Mouse (Mus musculus) E14TG2a.4 (cell line): ENCODE results near the gene Gmds.

Source experiments
- H3K27me3 ChIP-seq: 2 replicates; pipeline ENCODE4 v1.6.1; 2014; ENCODE audit warnings: low read length, control low read depth; ENCODE audit not compliant: insufficient read depth
- H3K36me3 ChIP-seq: 2 replicates; pipeline ENCODE4 v1.6.1; 2014; ENCODE audit warnings: low read length, control low read depth; ENCODE audit not compliant: insufficient read depth
- H3K4me1 ChIP-seq: replicated peaks from 2 replicates; pipeline ENCODE4 v1.6.1; 2014; ENCODE audit warnings: low read depth, low read length, control low read depth
- H3K4me3 ChIP-seq: replicated peaks from 2 replicates; pipeline ENCODE4 v1.5.1; 2014; ENCODE audit warnings: mild to moderate bottlenecking, low read length
- H3K9me3 ChIP-seq: 2 replicates; pipeline ENCODE4 v1.6.1; 2014; ENCODE audit warnings: low read length, control low read depth
- CTCF ChIP-seq: conservative IDR thresholded peaks from 2 replicates; pipeline ENCODE4 v1.5.1; 2014; ENCODE audit warnings: low read length
- NANOG ChIP-seq: IDR thresholded peaks from 2 replicates; pipeline ENCODE4 v1.6.1; 2014; ENCODE audit warnings: borderline replicate concordance, low read length, mixed read lengths
- POU5F1 ChIP-seq: IDR thresholded peaks from 2 replicates; pipeline ENCODE4 v1.6.1; 2014; ENCODE audit warnings: low read length, borderline replicate concordance

The Gmds gene

DNA sequence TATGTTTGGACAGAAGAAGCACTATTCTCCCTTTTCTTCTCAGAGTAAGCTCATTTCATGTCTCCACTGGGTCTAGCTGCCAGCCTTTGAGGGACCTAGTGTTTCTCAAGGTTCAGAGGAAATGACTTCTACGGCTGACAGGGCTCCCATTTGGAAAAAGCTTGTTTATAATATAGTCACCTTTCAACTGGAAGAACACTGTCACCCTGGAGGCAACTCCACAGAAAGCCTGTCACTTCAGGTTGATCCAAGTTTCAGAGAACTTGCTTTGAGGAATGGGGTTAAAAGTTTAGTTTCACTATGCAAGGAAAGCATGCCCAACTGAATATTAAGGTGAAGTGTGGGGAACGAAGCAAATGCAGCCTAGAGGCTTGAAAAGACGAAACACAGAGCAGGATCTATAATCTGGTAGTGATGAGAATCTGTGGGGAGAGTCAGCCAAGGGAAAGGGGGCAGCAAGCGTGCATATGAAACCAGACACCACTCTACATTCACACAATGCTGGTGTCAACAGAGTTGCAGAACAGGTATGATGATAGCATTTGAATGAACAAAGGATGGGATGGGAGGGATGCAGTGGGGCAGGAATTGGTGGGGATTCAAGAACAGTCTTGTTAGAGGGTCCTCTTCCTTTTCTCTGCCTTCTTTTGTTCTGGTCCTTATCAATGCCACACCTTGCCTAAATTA, 423.5 kb downstream of the Gmds start:
- Histone ChIP-seq H3K27me3 (no peaks in the 10 kb centered on the region), H3K36me3 (no peaks in the 10 kb centered on the region), H3K4me3 (no peak overlapping the region), H3K4me1 (peaks cover 41% of the 10 kb centered on the region), H3K9me3 (no peaks in the 10 kb centered on the region)
- TF ChIP-seq CTCF (no peak), POU5F1 (no peak), NANOG (no peak)

- Histone ChIP-seq H3K9me3 (no peaks in the 10 kb centered on the region), H3K4me1 (peaks cover 44% of the 10 kb centered on the region), H3K36me3 (no peaks in the 10 kb centered on the region), H3K4me3 (no peak overlapping the region), H3K27me3 (no peaks in the 10 kb centered on the region)
- TF ChIP-seq CTCF (no peak), POU5F1 (no peak), NANOG (no peak)
These were observed 426.6 kb downstream of the Gmds start for GRCm38 (mm10) chr13:31911956-31912355.

DNA sequence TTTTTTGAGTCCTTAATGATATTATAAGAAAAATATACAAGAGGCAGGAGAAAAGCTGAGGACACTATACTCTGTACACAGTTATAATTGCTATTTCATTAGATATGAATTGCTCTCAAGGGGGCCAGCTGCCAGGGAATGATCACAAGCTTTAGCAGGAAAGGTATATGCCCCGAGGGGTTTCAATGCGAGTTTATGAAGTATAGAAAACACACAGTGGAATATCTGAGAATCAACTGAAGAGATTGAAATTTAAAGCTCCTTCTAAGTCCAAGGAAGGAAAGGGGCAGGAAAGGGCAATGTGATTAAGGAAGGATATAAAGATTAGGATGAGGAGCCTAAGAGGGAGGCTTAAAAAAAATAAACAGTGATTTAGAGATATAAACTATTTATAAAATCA, 427.2 kb downstream of the Gmds start:
- no peaks in the 10 kb centered on the region for H3K36me3 ChIP-seq
- H3K4me1 ChIP-seq, result peaks cover 44% of the 10 kb centered on the region
- H3K4me3 ChIP-seq, result no peak overlapping the region
- no peaks in the 10 kb centered on the region for H3K9me3 ChIP-seq
- no peak for TF ChIP-seq POU5F1
- TF ChIP-seq NANOG, result no peak
- TF ChIP-seq CTCF, result no peak
- H3K27me3 ChIP-seq, result no peaks in the 10 kb centered on the region

DNA sequence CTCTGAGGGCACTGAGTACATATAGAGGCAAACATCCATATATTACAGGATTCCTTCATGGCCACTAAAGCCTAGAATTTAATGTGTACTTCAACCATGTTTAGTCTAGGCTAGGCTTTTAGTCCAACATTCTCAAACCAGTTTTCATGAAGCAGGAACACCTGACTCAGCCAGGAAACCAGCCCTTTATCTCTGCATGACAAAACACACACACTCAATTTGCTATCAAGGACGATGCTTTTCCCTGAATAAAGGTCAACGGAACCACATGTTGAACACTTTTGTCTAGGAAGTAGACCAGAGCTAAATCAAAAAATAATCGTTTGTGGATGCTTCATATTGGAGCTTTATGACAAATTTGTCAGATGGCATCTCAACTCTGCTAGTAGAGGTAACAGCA, 429.5 kb downstream of the Gmds start:
- peaks cover 28% of the 10 kb centered on the region for H3K4me1 ChIP-seq
- TF ChIP-seq CTCF (no peak), POU5F1 (peak; percentile 21; the same call in 1 of the 2 replicates)
- no peaks in the 10 kb centered on the region for H3K9me3 ChIP-seq
- H3K27me3 ChIP-seq, result no peaks in the 10 kb centered on the region
- H3K4me3 ChIP-seq, result no peak overlapping the region
- H3K36me3 ChIP-seq, result no peaks in the 10 kb centered on the region

DNA sequence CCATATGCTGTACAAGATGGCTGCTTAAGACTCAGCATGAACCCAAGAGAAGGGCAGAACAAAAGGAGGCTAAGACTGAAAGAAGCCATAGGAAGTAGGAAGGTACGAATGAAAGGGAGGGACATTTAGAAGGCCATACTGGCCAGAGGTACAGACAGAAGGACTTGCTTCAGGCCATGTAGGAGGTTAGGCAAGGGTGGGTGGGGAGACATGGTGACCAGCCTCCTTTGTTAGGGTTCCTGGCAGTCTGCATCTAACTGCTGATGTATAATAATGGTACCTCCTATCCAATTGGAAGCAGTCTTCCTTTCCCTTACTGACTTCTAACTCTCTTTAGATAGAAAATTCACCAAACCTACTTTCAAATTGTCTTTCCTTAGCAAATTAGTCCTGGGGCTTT, 432.0 kb downstream of the Gmds start:
- Histone ChIP-seq H3K4me1 (peaks cover 38% of the 10 kb centered on the region), H3K27me3 (no peaks in the 10 kb centered on the region), H3K4me3 (no peak overlapping the region), H3K36me3 (no peaks in the 10 kb centered on the region), H3K9me3 (no peaks in the 10 kb centered on the region)
- TF ChIP-seq CTCF (no peak), NANOG (no peak), POU5F1 (no peak)

DNA sequence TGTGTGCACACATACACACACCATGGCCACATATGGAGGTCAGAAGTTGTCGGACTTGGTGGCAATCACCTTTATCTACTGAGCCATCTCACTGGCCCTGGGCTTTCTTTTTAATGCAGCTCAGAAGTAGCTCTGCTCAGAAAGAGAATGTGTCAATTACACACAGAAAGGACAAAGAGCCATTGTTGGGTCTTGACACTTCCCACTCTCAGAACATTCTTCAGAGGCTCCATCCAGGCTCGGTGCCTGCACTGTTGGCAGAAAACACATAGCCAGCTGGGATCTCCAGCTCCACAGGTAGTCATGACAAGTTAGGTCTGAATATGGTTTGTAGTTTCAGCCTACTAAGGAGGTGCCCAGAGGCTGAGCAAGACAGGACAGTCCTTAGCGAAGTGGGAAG, 438.3 kb downstream of the Gmds start:
- Histone ChIP-seq H3K4me1 (peaks cover 21% of the 10 kb centered on the region), H3K4me3 (no peak overlapping the region), H3K36me3 (no peaks in the 10 kb centered on the region), H3K9me3 (no peaks in the 10 kb centered on the region), H3K27me3 (no peaks in the 10 kb centered on the region)
- TF ChIP-seq CTCF (no peak), POU5F1 (no peak), NANOG (no peak)

DNA sequence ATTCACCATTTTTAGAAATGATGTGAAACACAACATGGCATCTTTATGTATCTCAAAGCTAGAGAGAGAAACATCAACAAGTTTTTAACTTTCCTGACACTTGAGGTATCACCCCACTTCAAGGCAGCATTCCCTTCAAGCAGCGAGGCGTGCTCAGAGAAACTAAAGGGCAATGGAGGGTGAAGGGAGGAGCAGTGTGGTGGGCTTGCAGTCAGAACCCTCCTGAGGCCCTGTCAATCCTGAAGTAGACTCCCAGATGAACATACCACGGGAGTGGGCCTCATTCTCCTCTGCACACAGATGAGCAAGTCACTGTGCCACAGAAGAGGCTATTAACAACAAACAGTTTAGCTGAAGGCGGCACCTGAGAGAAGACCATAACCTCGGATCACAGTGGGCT, 439.1 kb downstream of the Gmds start:
- TF ChIP-seq POU5F1 (no peak), NANOG (no peak), CTCF (no peak)
- Histone ChIP-seq H3K9me3 (no peaks in the 10 kb centered on the region), H3K4me1 (peaks cover 21% of the 10 kb centered on the region)

DNA sequence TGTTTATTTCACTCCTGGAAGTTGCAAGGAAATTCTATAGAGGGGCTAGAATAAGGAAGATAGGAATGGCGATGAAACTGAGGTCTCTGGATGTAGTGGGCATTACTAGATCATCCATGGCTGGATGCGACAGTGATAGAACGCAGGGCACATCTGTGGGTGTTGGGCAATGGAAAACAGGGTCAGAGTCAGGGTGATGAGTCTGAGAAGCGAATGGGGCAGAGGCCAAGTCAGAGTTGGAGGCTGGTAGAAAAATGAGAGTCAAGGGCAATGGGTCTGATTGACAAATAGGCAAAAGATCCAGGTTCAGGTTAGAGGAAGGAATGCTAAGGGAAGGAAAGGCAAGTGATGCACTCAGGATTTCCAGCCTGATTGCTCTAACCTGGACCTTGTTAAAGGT, 441.0 kb downstream of the Gmds start:
- H3K27me3 ChIP-seq, result no peaks in the 10 kb centered on the region
- H3K4me1 ChIP-seq, result peaks cover 16% of the 10 kb centered on the region
- TF ChIP-seq CTCF, result no peak
- no peak for TF ChIP-seq POU5F1
- H3K4me3 ChIP-seq, result no peak overlapping the region
- no peaks in the 10 kb centered on the region for H3K36me3 ChIP-seq
- no peaks in the 10 kb centered on the region for H3K9me3 ChIP-seq

More for the DNA sequence above, 439.1 kb downstream of the Gmds start:
- H3K27me3 ChIP-seq, result no peaks in the 10 kb centered on the region
- H3K36me3 ChIP-seq, result no peaks in the 10 kb centered on the region
- no peak overlapping the region for H3K4me3 ChIP-seq

DNA sequence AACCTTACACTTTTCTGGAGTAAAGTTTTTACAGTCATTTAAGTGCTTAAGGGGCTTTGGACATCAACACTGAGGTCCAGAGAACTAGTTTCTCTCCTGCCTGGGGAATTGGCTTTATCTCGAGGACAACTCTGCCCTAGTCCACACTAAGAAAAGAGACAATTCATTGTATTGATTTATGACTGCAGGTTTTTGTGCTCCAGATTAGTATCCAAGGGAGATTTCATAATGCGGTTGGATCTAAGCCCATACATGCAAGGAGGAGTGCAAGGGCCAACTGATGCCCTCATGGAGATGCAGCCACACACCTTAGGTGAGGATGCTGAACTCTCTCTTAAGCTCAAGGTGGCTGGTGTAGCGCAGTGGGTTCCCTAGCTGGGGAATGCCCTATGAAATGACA, 444.0 kb downstream of the Gmds start:
- H3K36me3 ChIP-seq, result no peaks in the 10 kb centered on the region
- H3K4me1 ChIP-seq, result no peaks in the 10 kb centered on the region
- no peaks in the 10 kb centered on the region for H3K27me3 ChIP-seq
- H3K9me3 ChIP-seq, result 0 out of 2 replicates have a peak, but pooled peaks cover 3% of the 10 kb centered on the region
- TF ChIP-seq POU5F1, result no peak
- TF ChIP-seq NANOG, result no peak
- no peak for TF ChIP-seq CTCF
- H3K4me3 ChIP-seq, result no peak overlapping the region
